Mouse (Mus musculus): ENCODE data around the gene Clec16a. TPM values are rescaled to one million over a fixed set of nuclear protein-coding genes. Genes with fewer than 3 reads are reported as not detected.
A peak's percentile ranks its signal among the peaks of the same experiment; 100 is the strongest.

Gene Clec16a
- 16.1 and 23.0 TPM in 2 replicates for polyA plus RNA-seq (2011; ENCODE audit: insufficient read length, low read depth, missing spikeins)

GRCm38 (mm10) chr16:10544995-10545622 lies at the start of gene Clec16a:
Gene Clec16a (plus strand): TSS chr16:10545339.
- no peak within 1 kb of the TSS for H3K27ac ChIP-seq (ENCODE audit: insufficient read depth, low read length)
- TF ChIP-seq POLR2A (IDR thresholded peaks at IDR 0.05; ENCODE audit: low read depth, low read length): peak; percentile 53
- no peak for TF ChIP-seq CTCF (IDR thresholded peaks at IDR 0.05; ENCODE audit: borderline replicate concordance, insufficient read depth, low read length)
- H3K4me1 ChIP-seq (ENCODE audit: control insufficient read depth, insufficient read depth, low read length): no peaks in the 10 kb centered on the region; the same call in 1 of the 2 replicates
- peak within 1 kb of the TSS; percentile 83 for H3K4me3 ChIP-seq (ENCODE audit: insufficient read depth, low read length)

GRCm38 (mm10) chr16:10495824-10496298 lies 49.3 kb upstream of the Clec16a start:
- TF ChIP-seq CTCF (IDR thresholded peaks at IDR 0.05; ENCODE audit: borderline replicate concordance, insufficient read depth, low read length) (no peak), POLR2A (IDR thresholded peaks at IDR 0.05; ENCODE audit: low read depth, low read length) (no peak)

GRCm38 (mm10) chr16:10498096-10498602 lies 47.0 kb upstream of the Clec16a start:
- H3K4me3 ChIP-seq (ENCODE audit: insufficient read depth, low read length): no peak overlapping the region
- TF ChIP-seq POLR2A (IDR thresholded peaks at IDR 0.05; ENCODE audit: low read depth, low read length) (no peak), CTCF (IDR thresholded peaks at IDR 0.05; ENCODE audit: borderline replicate concordance, insufficient read depth, low read length) (no peak)
- no peaks in the 10 kb centered on the region; the same call in 1 of the 2 replicates for H3K4me1 ChIP-seq (ENCODE audit: control insufficient read depth, insufficient read depth, low read length)
- no peak overlapping the region for H3K27ac ChIP-seq (ENCODE audit: insufficient read depth, low read length)

More at GRCm38 (mm10) chr16:10495824-10496298, 49.3 kb upstream of the Clec16a start:
- Histone ChIP-seq H3K4me1 (ENCODE audit: control insufficient read depth, insufficient read depth, low read length) (no peaks in the 10 kb centered on the region; the same call in 1 of the 2 replicates), H3K4me3 (ENCODE audit: insufficient read depth, low read length) (no peak overlapping the region), H3K27ac (ENCODE audit: insufficient read depth, low read length) (no peak overlapping the region)

GRCm38 (mm10) chr16:10499122-10499521 lies 46.0 kb upstream of the Clec16a start:
- TF ChIP-seq CTCF (IDR thresholded peaks at IDR 0.05; ENCODE audit: borderline replicate concordance, insufficient read depth, low read length) (no peak), POLR2A (IDR thresholded peaks at IDR 0.05; ENCODE audit: low read depth, low read length) (no peak)
- Histone ChIP-seq H3K4me3 (ENCODE audit: insufficient read depth, low read length) (no peak overlapping the region), H3K4me1 (ENCODE audit: control insufficient read depth, insufficient read depth, low read length) (no peaks in the 10 kb centered on the region; the same call in 1 of the 2 replicates), H3K27ac (ENCODE audit: insufficient read depth, low read length) (no peak overlapping the region)

- no peak overlapping the region for H3K4me3 ChIP-seq (ENCODE audit: insufficient read depth, low read length)
- H3K4me1 ChIP-seq (ENCODE audit: control insufficient read depth, insufficient read depth, low read length): no peaks in the 10 kb centered on the region
- H3K27ac ChIP-seq (ENCODE audit: insufficient read depth, low read length): no peak overlapping the region
- TF ChIP-seq CTCF (IDR thresholded peaks at IDR 0.05; ENCODE audit: borderline replicate concordance, insufficient read depth, low read length) (no peak), POLR2A (IDR thresholded peaks at IDR 0.05; ENCODE audit: low read depth, low read length) (no peak)
These were observed 43.3 kb upstream of the Clec16a start for GRCm38 (mm10) chr16:10501865-10502264.

- Histone ChIP-seq H3K27ac (ENCODE audit: insufficient read depth, low read length) (no peak overlapping the region), H3K4me3 (ENCODE audit: insufficient read depth, low read length) (no peak overlapping the region), H3K4me1 (ENCODE audit: control insufficient read depth, insufficient read depth, low read length) (no peaks in the 10 kb centered on the region)
- TF ChIP-seq CTCF (IDR thresholded peaks at IDR 0.05; ENCODE audit: borderline replicate concordance, insufficient read depth, low read length): no peak
- TF ChIP-seq POLR2A (IDR thresholded peaks at IDR 0.05; ENCODE audit: low read depth, low read length): no peak
These were observed 42.1 kb upstream of the Clec16a start for GRCm38 (mm10) chr16:10503058-10503457.

- no peaks in the 10 kb centered on the region for H3K4me1 ChIP-seq (ENCODE audit: control insufficient read depth, insufficient read depth, low read length)
- no peak overlapping the region for H3K27ac ChIP-seq (ENCODE audit: insufficient read depth, low read length)
- TF ChIP-seq POLR2A (IDR thresholded peaks at IDR 0.05; ENCODE audit: low read depth, low read length) (no peak), CTCF (IDR thresholded peaks at IDR 0.05; ENCODE audit: borderline replicate concordance, insufficient read depth, low read length) (no peak)
- no peak overlapping the region for H3K4me3 ChIP-seq (ENCODE audit: insufficient read depth, low read length)
These were observed 37.7 kb upstream of the Clec16a start for GRCm38 (mm10) chr16:10507445-10507844.

- no peaks in the 10 kb centered on the region for H3K4me1 ChIP-seq (ENCODE audit: control insufficient read depth, insufficient read depth, low read length)
- TF ChIP-seq CTCF (IDR thresholded peaks at IDR 0.05; ENCODE audit: borderline replicate concordance, insufficient read depth, low read length): no peak
- TF ChIP-seq POLR2A (IDR thresholded peaks at IDR 0.05; ENCODE audit: low read depth, low read length): no peak
- no peak overlapping the region for H3K27ac ChIP-seq (ENCODE audit: insufficient read depth, low read length)
- no peak overlapping the region for H3K4me3 ChIP-seq (ENCODE audit: insufficient read depth, low read length)
These were observed 36.4 kb upstream of the Clec16a start for GRCm38 (mm10) chr16:10508691-10509090.

GRCm38 (mm10) chr16:10510477-10511133 lies 34.5 kb upstream of the Clec16a start:
- Histone ChIP-seq H3K4me1 (ENCODE audit: control insufficient read depth, insufficient read depth, low read length) (no peaks in the 10 kb centered on the region), H3K4me3 (ENCODE audit: insufficient read depth, low read length) (no peak overlapping the region), H3K27ac (ENCODE audit: insufficient read depth, low read length) (no peak overlapping the region)
- TF ChIP-seq POLR2A (IDR thresholded peaks at IDR 0.05; ENCODE audit: low read depth, low read length): no peak
- TF ChIP-seq CTCF (IDR thresholded peaks at IDR 0.05; ENCODE audit: borderline replicate concordance, insufficient read depth, low read length): no peak

GRCm38 (mm10) chr16:10511134-10511520 lies 34.0 kb upstream of the Clec16a start:
- no peak overlapping the region for H3K4me3 ChIP-seq (ENCODE audit: insufficient read depth, low read length)
- H3K27ac ChIP-seq (ENCODE audit: insufficient read depth, low read length): no peak overlapping the region
- H3K4me1 ChIP-seq (ENCODE audit: control insufficient read depth, insufficient read depth, low read length): no peaks in the 10 kb centered on the region
- TF ChIP-seq CTCF (IDR thresholded peaks at IDR 0.05; ENCODE audit: borderline replicate concordance, insufficient read depth, low read length): no peak
- TF ChIP-seq POLR2A (IDR thresholded peaks at IDR 0.05; ENCODE audit: low read depth, low read length): no peak
